9 mouse cellular contexts compared by ENCODE assay signal in genomic region chr5:121184945-121185551, GRCm38 (mm10). TPM values are rescaled to one million over a fixed set of nuclear protein-coding genes. Genes with fewer than 3 reads are reported as not detected.
DNase-seq lines count a peak whose midpoint lies in the region; ATAC-seq and TF ChIP-seq lines count a peak whose summit lies in the region.
"Had no signal": no experiment of that assay in that cellular context is flagged by ENCODE, and none has a peak within 500 bp of the region (broad histone marks: within the 10 kb centered on the region; RNA-seq: fewer than 3 reads in every experiment).

No protein-coding gene starts in this region.

- H3K27me3 ChIP-seq in CH12.LX (replicated peaks), result no peaks in the 10 kb centered on the region
- H3K27me3 ChIP-seq in erythroblast, embryonic 14.5 days (ENCODE audit: control insufficient read depth), result no peaks in the 10 kb centered on the region
- H3K27me3 ChIP-seq: embryonic facial prominence, embryonic 13.5 days had no signal

- H3K27ac ChIP-seq in CH12.LX (ENCODE audit: insufficient read depth, low read depth), result no peak overlapping the region
- peak overlapping the region; percentile 91 for H3K27ac ChIP-seq in olfactory bulb, adult 2 months (ENCODE audit: insufficient read depth, low read depth, low read length)
- H3K27ac ChIP-seq: embryonic facial prominence, embryonic 13.5 days had no signal

- 22% methylated on average over 11 of the region's 11 CpGs for WGBS in olfactory bulb, adult 2 months

- TF ChIP-seq RAD21 in CH12.LX (IDR thresholded peaks at IDR 0.05; ENCODE audit: low read depth, low read length), result no peak

- DNase-seq in frontal cortex, postnatal 36 days (ENCODE audit: low spot score in 2 of 2), result no peak
- no peak for DNase-seq in CH12.LX (ENCODE audit: extremely low read depth)
- DNase-seq in kidney, postnatal 14 days, result peak; percentile 31
- DNase-seq in frontal cortex, postnatal 25 days (ENCODE audit: low spot score in 2 of 2), result no peak
- no peak for DNase-seq in frontal cortex, postnatal 14 days (ENCODE audit: low spot score in 2 of 2)

- peaks cover 0 to 17% of the 10 kb centered on the region in 2 experiments for H3K36me3 ChIP-seq in CH12.LX (replicated peaks in 1 of 2; ENCODE audit: control insufficient read depth in 1 of 2, insufficient read depth in 1 of 2, low read length in 1 of 2)
- peaks cover 55% of the 10 kb centered on the region for H3K36me3 ChIP-seq in erythroblast, embryonic 14.5 days (ENCODE audit: control insufficient read depth)
- H3K36me3 ChIP-seq: embryonic facial prominence, embryonic 13.5 days had no signal

- in situ Hi-C loops in CH12.LX (cut with MboI; ENCODE audit: low pct_ligation_motif_present, low pct_unique_long_range_greater_than_20kb, low sequenced_read_pairs), result no loop called here

- TF ChIP-seq POLR2A in CH12.LX (IDR thresholded peaks at IDR 0.05; ENCODE audit: low read depth, low read length), result no peak
- TF ChIP-seq POLR2A in olfactory bulb, adult 2 months (IDR thresholded peaks at IDR 0.05; ENCODE audit: insufficient read depth, low read depth, low read length), result no peak

- no peak overlapping the region for H3K9ac ChIP-seq in CH12.LX (ENCODE audit: insufficient read depth, low read depth)
- H3K9ac ChIP-seq: embryonic facial prominence, embryonic 13.5 days had no signal

- no peak for TF ChIP-seq CTCF in CH12.LX (conservative IDR thresholded peaks at IDR 0.05 in 1 of 2, IDR thresholded peaks at IDR 0.05 in 1 of 2; ENCODE audit: low read depth in 2 of 2, low read length in 2 of 2)
- no peak for TF ChIP-seq CTCF in olfactory bulb, adult 2 months (IDR thresholded peaks at IDR 0.05; ENCODE audit: insufficient read depth, low read depth, low read length)

- H3K4me1 ChIP-seq in CH12.LX (ENCODE audit: control insufficient read depth in 1 of 2, insufficient read depth in 2 of 2), result peaks cover 53 to 92% of the 10 kb centered on the region in 2 experiments
- H3K4me1 ChIP-seq in erythroblast, embryonic 14.5 days (ENCODE audit: control insufficient read depth), result peaks cover 73% of the 10 kb centered on the region
- H3K4me1 ChIP-seq in olfactory bulb, adult 2 months (ENCODE audit: control insufficient read depth, insufficient read depth, low read length), result peaks cover 39% of the 10 kb centered on the region

- dilution Hi-C loops in CH12.LX (cut with MboI; ENCODE audit: extremely low pct_ligation_motif_present, extremely low pct_unique_long_range_greater_than_20kb, low sequenced_read_pairs), result no loop called here

- no peaks in the 10 kb centered on the region for H3K9me3 ChIP-seq in CH12.LX (replicated peaks; ENCODE audit: low read length)
- no peaks in the 10 kb centered on the region for H3K9me3 ChIP-seq in erythroblast, embryonic 14.5 days (ENCODE audit: control insufficient read depth, low read length)
- H3K9me3 ChIP-seq: embryonic facial prominence, embryonic 13.5 days had no signal

- H3K79me2 ChIP-seq in CH12.LX (replicated peaks; ENCODE audit: control insufficient read depth, extremely low read depth, insufficient read depth, poor library complexity, severe bottlenecking), result peaks cover 93% of the 10 kb centered on the region

- H3K4me3 ChIP-seq in CH12.LX (replicated peaks in 1 of 3; ENCODE audit: low read depth in 2 of 3, low read length in 2 of 3, poor library complexity in 1 of 3), result no peak overlapping the region
- H3K4me3 ChIP-seq in erythroblast, embryonic 14.5 days (replicated peaks), result peak overlapping the region; percentile 11
- no peak overlapping the region for H3K4me3 ChIP-seq in olfactory bulb, adult 2 months (ENCODE audit: insufficient read depth, low read depth, low read length)
- H3K4me3 ChIP-seq: embryonic facial prominence, embryonic 13.5 days had no signal

- H3K4me2 ChIP-seq in CH12.LX (ENCODE audit: insufficient read depth, low read depth, poor library complexity, severe bottlenecking), result no peak overlapping the region
- H3K4me2 ChIP-seq: embryonic facial prominence, embryonic 13.5 days had no signal

- no peak for TF ChIP-seq EP300 in CH12.LX (IDR thresholded peaks at IDR 0.05; ENCODE audit: low read length)

- ATAC-seq in frontal cortex, adult (ENCODE audit: low TSS enrichment), result 0 out of 2 replicates have a peak, but pooled peaks have one; percentile 29

TF ChIP-seq in CH12.LX, 34 proteins besides CTCF, POLR2A, EP300 and RAD21:
- no peak for TF ChIP-seq JUND (conservative IDR thresholded peaks at IDR 0.05; ENCODE audit: low read depth, low read length)
- TF ChIP-seq BHLHE40 (IDR thresholded peaks at IDR 0.05; ENCODE audit: low read depth, low read length), result 0 out of 2 replicates have a peak, but pooled peaks have one; percentile 46
- no peak for TF ChIP-seq MXI1 (IDR thresholded peaks at IDR 0.05; ENCODE audit: low read depth, low read length)

RNA-seq across cellular contexts. Expression of gene Ptpn11, which starts 6.1 kb away (rescaled TPM):
- total RNA-seq in CH12.LX (2012; rRNA removed) (44.6 and 52.2 TPM in 2 replicates), CH12.LX (2014; rRNA removed) (29.4 and 33.2 TPM in 2 replicates)
- 62.1 and 62.8 TPM in 2 replicates for polyA plus RNA-seq in CH12.LX (2012; ENCODE audit: insufficient read length, low read depth)
- 1.5 and 2.0 TPM in 2 replicates for polyA plus RNA-seq in erythroblast, embryonic 14.5 days (2012)
- polyA plus RNA-seq in olfactory bulb, adult 2 months (2012; ENCODE audit: insufficient read depth, insufficient read length, low replicate concordance, missing spikeins), result not detected in 2 replicates

RNA-seq across cellular contexts. Expression of gene Rpl6, which starts 19.2 kb away (rescaled TPM):
- total RNA-seq in CH12.LX (2012; rRNA removed) (2,694 and 2,801 TPM in 2 replicates), CH12.LX (2014; rRNA removed) (2,433 and 2,576 TPM in 2 replicates)
- 2,607 and 2,835 TPM in 2 replicates for polyA plus RNA-seq in CH12.LX (2012; ENCODE audit: insufficient read length, low read depth)
- 24.9 and 56.7 TPM in 2 replicates for polyA plus RNA-seq in erythroblast, embryonic 14.5 days (2012)
- not detected in 2 replicates for polyA plus RNA-seq in olfactory bulb, adult 2 months (2012; ENCODE audit: insufficient read depth, insufficient read length, low replicate concordance, missing spikeins)

RNA-seq across cellular contexts. Expression of gene Hectd4, which starts 35.0 kb away (rescaled TPM):
- total RNA-seq in CH12.LX (2012; rRNA removed), result 6.8 and 7.8 TPM in 2 replicates
- 0.89 and 2.1 TPM in 2 replicates for total RNA-seq in CH12.LX (2014; rRNA removed)
- 4.3 and 6.0 TPM in 2 replicates for polyA plus RNA-seq in CH12.LX (2012; ENCODE audit: insufficient read length, low read depth)
- polyA plus RNA-seq in erythroblast, embryonic 14.5 days (2012), result 10.6 and 12.1 TPM in 2 replicates
- 49.0 TPM in 1 of 2 replicates, not detected in the other for polyA plus RNA-seq in olfactory bulb, adult 2 months (2012; ENCODE audit: insufficient read depth, insufficient read length, low replicate concordance, missing spikeins)
